Mouse (Mus musculus): ENCODE measurements at regions not wholly inside any gene's neighbourhood (a gene's known extent, or its start where the extent isn't known, plus 50 kb on each side); places are given as distances from the start of the nearest gene placed in this dataset.
A peak's percentile ranks its signal among the peaks of the same experiment; 100 is the strongest.

DNA sequence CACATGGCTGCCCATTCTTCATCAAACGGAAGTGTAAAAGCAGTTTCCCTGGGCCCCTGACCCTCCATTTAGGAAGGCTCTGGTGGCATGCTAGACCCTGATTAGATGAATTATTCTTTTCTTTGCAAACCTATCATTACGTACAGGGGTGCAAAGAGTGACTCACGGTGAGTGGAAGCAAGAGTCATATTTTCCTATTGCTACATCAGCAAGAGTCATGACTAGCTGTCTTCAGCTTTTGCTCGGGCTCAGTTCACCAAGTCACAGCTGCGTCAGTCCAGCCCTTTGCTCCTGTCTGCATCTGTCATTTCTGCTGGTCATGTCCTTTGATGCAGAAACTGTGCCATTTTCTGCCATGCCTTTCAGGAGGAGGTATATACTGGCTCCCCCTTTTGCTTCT, 168.7 kb downstream of the Gpam start:
- peaks cover 3% of the 10 kb centered on the region; the same call in 1 of the 2 replicates for H3K9me3 ChIP-seq (ENCODE audit: control insufficient read depth, low read length)
- no peak for DNase-seq (ENCODE audit: low spot score)
- no peak overlapping the region for H3K4me2 ChIP-seq (replicated peaks; ENCODE audit: low read depth)
- H3K4me3 ChIP-seq (ENCODE audit: low read depth, low read length): no peak overlapping the region
- no peak overlapping the region for H3K27ac ChIP-seq (replicated peaks)
- no peak for TF ChIP-seq CTCF (IDR thresholded peaks at IDR 0.05; ENCODE audit: low read depth)
- TF ChIP-seq EP300 (optimal IDR thresholded peaks at IDR 0.05): no peak
- no peaks in the 10 kb centered on the region for H3K4me1 ChIP-seq (replicated peaks; ENCODE audit: control insufficient read depth, insufficient read depth)
- no peak for ATAC-seq (ENCODE audit: low FRiP score, low TSS enrichment)
- no peaks in the 10 kb centered on the region for H3K36me3 ChIP-seq (ENCODE audit: control insufficient read depth, insufficient read depth, low read length)
- WGBS: 72% methylated on average over 5 of the region's 5 CpGs
- H3K27me3 ChIP-seq (ENCODE audit: control insufficient read depth, insufficient read depth, low read length): no peaks in the 10 kb centered on the region
- no peak overlapping the region for H3K9ac ChIP-seq (ENCODE audit: low read length)

DNA sequence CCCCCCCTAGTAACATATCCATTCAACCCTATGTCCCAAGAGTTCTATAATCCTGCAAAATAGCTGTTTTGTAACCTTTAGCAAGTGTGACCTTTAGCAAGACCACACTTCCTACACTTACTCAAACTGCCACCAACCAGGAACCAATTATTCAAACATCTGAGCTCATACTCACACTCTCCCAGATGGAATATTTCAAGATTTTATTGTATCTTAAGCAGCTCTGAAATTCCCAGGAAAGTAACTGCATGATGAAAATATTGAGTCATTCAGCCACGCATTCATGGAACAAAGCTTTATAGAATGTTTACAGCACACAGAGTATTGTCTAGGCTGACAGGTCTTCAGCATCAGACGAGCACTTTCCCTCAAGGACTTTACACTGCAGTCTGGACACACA, 171.9 kb downstream of the Gpam start:
- Histone ChIP-seq H3K9ac (ENCODE audit: low read length) (no peak overlapping the region), H3K4me2 (replicated peaks; ENCODE audit: low read depth) (no peak overlapping the region), H3K27ac (replicated peaks) (no peak overlapping the region), H3K36me3 (ENCODE audit: control insufficient read depth, insufficient read depth, low read length) (no peaks in the 10 kb centered on the region), H3K27me3 (ENCODE audit: control insufficient read depth, insufficient read depth, low read length) (no peaks in the 10 kb centered on the region), H3K9me3 (ENCODE audit: control insufficient read depth, low read length) (peaks cover 3% of the 10 kb centered on the region; the same call in 1 of the 2 replicates), H3K4me3 (ENCODE audit: low read depth, low read length) (no peak overlapping the region), H3K4me1 (replicated peaks; ENCODE audit: control insufficient read depth, insufficient read depth) (no peaks in the 10 kb centered on the region)
- TF ChIP-seq CTCF (IDR thresholded peaks at IDR 0.05; ENCODE audit: low read depth) (no peak), EP300 (optimal IDR thresholded peaks at IDR 0.05) (no peak)
- WGBS: 28% methylated on average over 2 of the region's 2 CpGs
- DNase-seq (ENCODE audit: low spot score) (no peak), ATAC-seq (ENCODE audit: low FRiP score, low TSS enrichment) (no peak)

DNA sequence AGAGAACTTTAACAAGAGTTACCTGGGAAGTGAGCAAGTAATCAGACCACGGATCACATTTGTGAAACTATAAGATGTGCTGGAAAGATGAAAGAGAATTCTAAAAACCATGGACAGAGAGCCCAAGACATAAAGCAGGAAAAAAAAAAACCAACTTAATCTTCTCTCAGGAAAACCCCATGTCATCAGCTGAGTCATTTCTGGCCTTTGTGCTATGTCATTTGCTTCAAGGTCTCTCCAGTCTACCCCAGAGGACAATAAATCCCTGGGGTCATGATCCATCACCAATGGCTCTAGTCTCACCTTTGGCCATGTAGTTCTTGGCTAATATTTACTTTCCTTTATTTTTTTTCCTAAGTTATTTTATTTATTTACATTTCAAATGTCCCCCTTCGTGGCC, 174.5 kb downstream of the Gpam start:
- no peak for DNase-seq (ENCODE audit: low spot score)
- no peak overlapping the region for H3K4me2 ChIP-seq (replicated peaks; ENCODE audit: low read depth)
- peaks cover 3% of the 10 kb centered on the region; the same call in 1 of the 2 replicates for H3K9me3 ChIP-seq (ENCODE audit: control insufficient read depth, low read length)
- TF ChIP-seq EP300 (optimal IDR thresholded peaks at IDR 0.05): no peak
- TF ChIP-seq CTCF (IDR thresholded peaks at IDR 0.05; ENCODE audit: low read depth): no peak
- no peaks in the 10 kb centered on the region for H3K4me1 ChIP-seq (replicated peaks; ENCODE audit: control insufficient read depth, insufficient read depth)
- no peak for ATAC-seq (ENCODE audit: low FRiP score, low TSS enrichment)
- WGBS: 59% methylated on average over 2 of the region's 2 CpGs
- no peaks in the 10 kb centered on the region for H3K27me3 ChIP-seq (ENCODE audit: control insufficient read depth, insufficient read depth, low read length)
- no peak overlapping the region for H3K4me3 ChIP-seq (ENCODE audit: low read depth, low read length)
- no peak overlapping the region for H3K9ac ChIP-seq (ENCODE audit: low read length)
- H3K36me3 ChIP-seq (ENCODE audit: control insufficient read depth, insufficient read depth, low read length): no peaks in the 10 kb centered on the region
- no peak overlapping the region for H3K27ac ChIP-seq (replicated peaks)

DNA sequence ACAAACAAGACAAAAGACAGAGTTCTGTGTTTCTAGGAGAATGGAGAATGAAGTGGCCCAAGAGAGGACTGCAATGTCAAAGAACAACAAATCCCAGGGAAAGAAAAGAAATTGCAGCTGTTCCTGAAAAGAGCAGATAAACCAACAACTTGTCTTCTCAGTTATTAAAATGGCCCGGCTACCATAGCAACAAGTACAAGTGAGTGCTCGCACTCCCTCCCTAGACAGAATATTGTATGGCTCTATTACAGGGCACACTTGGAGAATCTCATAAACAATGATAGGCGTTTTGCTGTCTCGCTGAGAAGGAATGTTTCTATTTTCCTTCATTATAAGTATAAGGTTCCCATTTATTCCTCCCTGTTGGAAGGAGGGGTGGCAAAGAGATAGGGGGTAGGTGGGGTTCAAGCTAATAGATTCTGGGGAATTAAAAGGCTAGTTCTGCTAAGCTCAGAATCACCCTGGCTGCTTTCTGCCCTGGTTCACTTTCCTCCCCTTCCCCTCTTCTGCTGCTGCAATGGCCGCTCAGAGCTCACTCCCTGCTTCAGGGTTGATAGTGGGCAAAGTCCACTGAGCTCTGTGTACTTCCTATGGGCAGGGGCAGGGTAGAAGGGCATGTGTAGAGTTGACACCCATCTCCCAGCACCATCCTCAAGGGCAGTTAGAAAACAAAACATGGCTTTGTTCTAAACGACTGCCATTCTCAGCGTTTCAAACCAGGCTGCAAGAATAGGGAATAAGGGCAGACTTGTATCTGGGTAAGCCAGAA, 178.5 kb downstream of the Gpam start:
- H3K36me3 ChIP-seq (ENCODE audit: control insufficient read depth, insufficient read depth, low read length): no peaks in the 10 kb centered on the region
- H3K9ac ChIP-seq (ENCODE audit: low read length): no peak overlapping the region
- no peaks in the 10 kb centered on the region for H3K27me3 ChIP-seq (ENCODE audit: control insufficient read depth, insufficient read depth, low read length)
- TF ChIP-seq EP300 (optimal IDR thresholded peaks at IDR 0.05): no peak
- no peak for TF ChIP-seq CTCF (IDR thresholded peaks at IDR 0.05; ENCODE audit: low read depth)
- H3K27ac ChIP-seq (replicated peaks): no peak overlapping the region
- ATAC-seq (ENCODE audit: low FRiP score, low TSS enrichment) (peak; percentile 63), DNase-seq (ENCODE audit: low spot score) (peak; percentile 27)
- WGBS: 48% methylated on average over 7 of the region's 7 CpGs
- H3K9me3 ChIP-seq (ENCODE audit: control insufficient read depth, low read length): no peaks in the 10 kb centered on the region
- H3K4me2 ChIP-seq (replicated peaks; ENCODE audit: low read depth): no peak overlapping the region
- no peaks in the 10 kb centered on the region for H3K4me1 ChIP-seq (replicated peaks; ENCODE audit: control insufficient read depth, insufficient read depth)
- H3K4me3 ChIP-seq (ENCODE audit: low read depth, low read length): no peak overlapping the region

DNA sequence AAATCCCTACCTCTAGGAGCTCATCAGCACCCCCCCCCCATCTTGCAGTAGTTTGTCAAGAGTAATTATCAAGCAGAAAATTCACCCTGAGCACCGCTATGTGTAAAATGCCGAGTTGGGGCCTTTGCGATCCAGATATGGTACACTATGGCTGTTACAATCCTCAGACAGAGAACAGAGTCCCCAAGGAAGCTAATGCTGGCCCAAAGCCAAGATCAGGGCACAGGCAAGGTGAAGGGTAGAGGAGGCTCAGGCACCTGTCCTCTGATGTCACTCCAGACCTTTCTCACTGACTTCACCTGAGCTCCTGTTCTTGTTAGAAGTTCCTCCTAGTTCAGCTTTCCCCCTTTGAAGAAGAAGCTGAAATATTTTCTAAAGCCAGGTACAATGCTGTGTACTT, 179.5 kb downstream of the Gpam start:
- H3K9ac ChIP-seq (ENCODE audit: low read length): no peak overlapping the region
- no peak for TF ChIP-seq CTCF (IDR thresholded peaks at IDR 0.05; ENCODE audit: low read depth)
- TF ChIP-seq EP300 (optimal IDR thresholded peaks at IDR 0.05): no peak
- H3K4me2 ChIP-seq (replicated peaks; ENCODE audit: low read depth): no peak overlapping the region
- H3K36me3 ChIP-seq (ENCODE audit: control insufficient read depth, insufficient read depth, low read length): no peaks in the 10 kb centered on the region
- no peaks in the 10 kb centered on the region for H3K4me1 ChIP-seq (replicated peaks; ENCODE audit: control insufficient read depth, insufficient read depth)
- no peak overlapping the region for H3K27ac ChIP-seq (replicated peaks)
- ATAC-seq (ENCODE audit: low FRiP score, low TSS enrichment): no peak
- no peak overlapping the region for H3K4me3 ChIP-seq (ENCODE audit: low read depth, low read length)
- H3K27me3 ChIP-seq (ENCODE audit: control insufficient read depth, insufficient read depth, low read length): no peaks in the 10 kb centered on the region
- WGBS: 78% methylated on average over 3 of the region's 3 CpGs
- H3K9me3 ChIP-seq (ENCODE audit: control insufficient read depth, low read length): no peaks in the 10 kb centered on the region
- no peak for DNase-seq (ENCODE audit: low spot score)

DNA sequence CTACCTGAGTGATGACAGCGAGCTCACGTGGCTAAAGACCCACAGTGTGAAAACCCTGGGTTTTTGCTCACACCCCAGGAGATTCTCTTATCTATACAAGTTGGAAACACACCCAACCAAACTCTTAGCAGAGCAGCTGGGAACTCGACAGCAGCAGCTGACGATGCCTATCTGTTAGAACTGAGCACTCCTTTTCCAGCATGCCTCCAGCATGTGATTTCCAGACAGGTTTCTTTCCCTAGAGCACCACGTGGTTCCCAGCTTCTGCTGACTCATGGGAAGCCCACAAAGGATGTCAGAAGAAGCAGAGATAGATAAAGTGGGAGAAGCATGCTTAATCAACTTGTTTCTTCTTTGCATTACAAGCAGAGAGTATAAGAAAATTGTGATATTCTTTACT, 194.5 kb downstream of the Gpam start:
- Histone ChIP-seq H3K27me3 (ENCODE audit: control insufficient read depth, insufficient read depth, low read length) (no peaks in the 10 kb centered on the region), H3K9ac (ENCODE audit: low read length) (no peak overlapping the region), H3K9me3 (ENCODE audit: control insufficient read depth, low read length) (no peaks in the 10 kb centered on the region), H3K4me3 (ENCODE audit: low read depth, low read length) (no peak overlapping the region), H3K4me1 (replicated peaks; ENCODE audit: control insufficient read depth, insufficient read depth) (no peaks in the 10 kb centered on the region), H3K27ac (replicated peaks) (no peak overlapping the region), H3K4me2 (replicated peaks; ENCODE audit: low read depth) (no peak overlapping the region), H3K36me3 (ENCODE audit: control insufficient read depth, insufficient read depth, low read length) (no peaks in the 10 kb centered on the region)
- ATAC-seq (ENCODE audit: low FRiP score, low TSS enrichment) (no peak), DNase-seq (ENCODE audit: low spot score) (no peak)
- TF ChIP-seq CTCF (IDR thresholded peaks at IDR 0.05; ENCODE audit: low read depth) (no peak), EP300 (optimal IDR thresholded peaks at IDR 0.05) (no peak)
- WGBS: 46% methylated on average over 5 of the region's 5 CpGs

Measured in stomach, postnatal 0 days (tissue).